Mouse (Mus musculus) embryonic facial prominence, embryonic 11.5 days (tissue): ENCODE results near the gene Slc6a20b. TPM values are rescaled to one million over a fixed set of nuclear protein-coding genes. Genes with fewer than 3 reads are reported as not detected.

Source experiments
- ATAC-seq: fragments of 200-750 bp; cut with Nextera tagmentation; replicated peaks from 2 replicates; pipeline ENCODE4 v1.8.0; 2017; ENCODE audit warnings: low read depth; ENCODE audit not compliant: insufficient number of reproducible peaks, low FRiP score, low TSS enrichment
- DNase-seq: peaks from one replicate; pipeline ENCODE4 v3.0.0-alpha.2; 2015; ENCODE audit warnings: low spot score
- H3K27ac ChIP-seq: fragments of 300-500 bp; sonication (generic); replicated peaks from 2 replicates; pipeline ENCODE4 v1.5.1; 2014; ENCODE audit warnings: mild to moderate bottlenecking, low read depth, low read length, control low read depth
- H3K27me3 ChIP-seq: fragments of 300-500 bp; sonication (generic); 2 replicates; pipeline ENCODE4 v1.6.1; 2014; ENCODE audit warnings: mild to moderate bottlenecking, low read length, moderate library complexity, mixed read lengths; ENCODE audit not compliant: control insufficient read depth, insufficient read depth
- H3K36me3 ChIP-seq: fragments of 300-500 bp; sonication (generic); replicated peaks from 2 replicates; pipeline ENCODE4 v1.6.1; 2014; ENCODE audit warnings: low read depth, mild to moderate bottlenecking, low read length, moderate library complexity, mixed read lengths; ENCODE audit not compliant: control insufficient read depth, insufficient read depth
- H3K4me1 ChIP-seq: fragments of 300-500 bp; sonication (generic); 2 replicates; pipeline ENCODE4 v1.6.1; 2014; ENCODE audit warnings: low read length, mixed read lengths; ENCODE audit not compliant: control insufficient read depth, insufficient read depth
- H3K4me2 ChIP-seq: fragments of 300-500 bp; sonication (generic); 2 replicates; pipeline ENCODE4 v1.6.1; 2014; ENCODE audit warnings: low read depth, mild to moderate bottlenecking, control low read depth, low read length, moderate library complexity
- H3K4me3 ChIP-seq: fragments of 300-500 bp; sonication (generic); 2 replicates; pipeline ENCODE4 v1.5.1; 2014; ENCODE audit warnings: low read depth, low read length, control low read depth
- H3K9ac ChIP-seq: fragments of 300-500 bp; sonication (generic); replicated peaks from 2 replicates; pipeline ENCODE4 v1.6.1; 2014; ENCODE audit warnings: mild to moderate bottlenecking, control low read depth, low read length
- H3K9me3 ChIP-seq: fragments of 300-500 bp; sonication (generic); replicated peaks from 2 replicates; pipeline ENCODE4 v1.6.1; 2016; ENCODE audit warnings: mild to moderate bottlenecking, low read length, inconsistent platforms, mixed read lengths; ENCODE audit not compliant: control insufficient read depth
- WGBS: fragments of 180-500 bp; shearing (Covaris S2); extraction: QIAGEN DNeasy Blood & Tissue Kit; methylation state at CpG from one replicate; pipeline ENCODE4 v1.1.7; 2014; 5-methylcytosine and 5-hydroxymethylcytosine counted together
- polyA plus RNA-seq: library from polyadenylated mRNA; unstranded; fragments of >200 nt; fragmentation: Nextera tagmentation; extraction: Ambion mirVana; gene quantifications from 2 replicates; pipeline ENCODE4 v1.2.1, GENCODE M21; 2014

The Slc6a20b gene
- polyA plus RNA-seq, 1 experiment from 2014 or later: 0.03 TPM

- H3K36me3 ChIP-seq: peaks cover 3% of the 10 kb centered on the region
- no peak overlapping the region for H3K4me3 ChIP-seq
- 5% methylated on average over 3 of the region's 3 CpGs for WGBS
Observed at GRCm38 (mm10) chr9:123554599-123554998, 77.8 kb downstream of the Slc6a20b start.

More at GRCm38 (mm10) chr9:123554599-123554998, 77.8 kb downstream of the Slc6a20b start:
- H3K9ac ChIP-seq: no peak overlapping the region
- DNase-seq (peak; percentile 34), ATAC-seq (no peak; the same call in 1 of the 2 replicates)
- no peaks in the 10 kb centered on the region for H3K9me3 ChIP-seq
- H3K27ac ChIP-seq: no peak overlapping the region
- no peaks in the 10 kb centered on the region for H3K4me1 ChIP-seq
- H3K27me3 ChIP-seq: no peaks in the 10 kb centered on the region
- H3K4me2 ChIP-seq: no peak overlapping the region

Other genes with a start within 250 kb of the Slc6a20b start
- gene Limd1, start 153.9 kb downstream of the Slc6a20b start, polyA plus RNA-seq: 46.0 and 48.3 TPM in 2 replicates
- 53.6 and 62.4 TPM in 2 replicates for gene Sacm1l, start 102.8 kb downstream of the Slc6a20b start, polyA plus RNA-seq
- gene Ccr9, start 45.9 kb upstream of the Slc6a20b start, polyA plus RNA-seq: 0.14 TPM in 1 of 2 replicates, not detected in the other
- 0.13 and 0.18 TPM in 2 replicates for gene Slc6a20a, start 46.3 kb upstream of the Slc6a20b start, polyA plus RNA-seq
- gene Lztfl1, start 85.1 kb upstream of the Slc6a20b start, polyA plus RNA-seq: 56.1 and 60.1 TPM in 2 replicates
- gene Cxcr6, start 173.9 kb upstream of the Slc6a20b start, polyA plus RNA-seq: 0.18 TPM in 1 of 2 replicates, not detected in the other
- 5.1 and 5.8 TPM in 2 replicates for gene Fyco1, start 219.3 kb upstream of the Slc6a20b start, polyA plus RNA-seq
- not detected in 2 replicates for gene Xcr1, start 229.5 kb upstream of the Slc6a20b start, polyA plus RNA-seq